Mouse (Mus musculus): ENCODE measurements around the gene F830045P16Rik. TPM values are rescaled to one million over a fixed set of nuclear protein-coding genes. Genes with fewer than 3 reads are reported as not detected.
A peak's percentile ranks its signal among the peaks of the same experiment; 100 is the strongest.

Gene F830045P16Rik
- total and polyA plus RNA-seq, 3 experiments, result not detected

DNA sequence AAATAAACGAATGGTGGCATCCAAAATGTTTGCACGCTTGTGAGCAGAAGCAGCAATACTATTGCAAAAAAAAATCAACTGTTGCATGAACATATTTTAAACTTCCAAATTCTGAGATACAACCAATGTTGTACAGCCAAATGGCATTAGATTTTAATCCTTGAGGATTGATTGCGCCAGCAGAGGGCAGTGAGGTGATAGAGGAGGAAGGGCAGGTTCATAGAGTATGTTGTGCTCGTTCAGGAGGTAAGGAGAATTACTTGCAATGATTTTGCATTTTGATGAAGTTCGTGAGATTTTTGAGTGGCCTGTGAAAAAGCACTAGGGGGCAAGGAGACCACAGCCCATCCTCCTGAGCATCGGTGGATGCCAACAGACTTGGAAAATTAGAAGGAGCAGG is 33.8 kb downstream of the F830045P16Rik start:
- no peaks in the 10 kb centered on the region for H3K9me3 ChIP-seq (replicated peaks; ENCODE audit: low read length)
- no peaks in the 10 kb centered on the region for H3K27me3 ChIP-seq (replicated peaks)
- DNase-seq (ENCODE audit: extremely low read depth), result peak; percentile 62
- TF ChIP-seq USF1 (IDR thresholded peaks at IDR 0.05; ENCODE audit: low read depth, low read length) (no peak), SMC3 (IDR thresholded peaks at IDR 0.05; ENCODE audit: low read depth, low read length) (peak; percentile 96), RAD21 (IDR thresholded peaks at IDR 0.05; ENCODE audit: low read depth, low read length) (peak; percentile 92), NELFE (IDR thresholded peaks at IDR 0.05; ENCODE audit: low read depth, low read length) (no peak), CTCF (conservative IDR thresholded peaks at IDR 0.05 in 1 of 2, IDR thresholded peaks at IDR 0.05 in 1 of 2; ENCODE audit: low read depth in 2 of 2, low read length in 2 of 2) (peak in 1 of 2 experiments; percentile 87; a peak in 3 of 4 replicates), ZC3H11A (IDR thresholded peaks at IDR 0.05; ENCODE audit: low read depth, low read length) (peak; percentile 76), POLR2AphosphoS2 (IDR thresholded peaks at IDR 0.05; ENCODE audit: low read depth, low read length) (no peak), MAZ (IDR thresholded peaks at IDR 0.05; ENCODE audit: low read depth, low read length) (no peak), TCF12 (IDR thresholded peaks at IDR 0.05; ENCODE audit: low read depth, low read length) (no peak)
- no peak overlapping the region for H3K4me3 ChIP-seq (replicated peaks in 1 of 3; ENCODE audit: low read depth in 2 of 3, low read length in 2 of 3, poor library complexity in 1 of 3)
- H3K36me3 ChIP-seq (replicated peaks in 1 of 2; ENCODE audit: control insufficient read depth in 1 of 2, insufficient read depth in 1 of 2, low read length in 1 of 2), result no peaks in the 10 kb centered on the region
- in situ Hi-C loops (cut with MboI; ENCODE audit: low pct_ligation_motif_present, low pct_unique_long_range_greater_than_20kb, low sequenced_read_pairs), result no loop called here
- H3K9ac ChIP-seq (ENCODE audit: insufficient read depth, low read depth), result no peak overlapping the region
- H3K4me1 ChIP-seq (ENCODE audit: control insufficient read depth in 1 of 2, insufficient read depth in 2 of 2), result peaks cover 0 to 6% of the 10 kb centered on the region in 2 experiments; a peak in 2 of 4 replicates
- dilution Hi-C loops (cut with MboI; ENCODE audit: extremely low pct_ligation_motif_present, extremely low pct_unique_long_range_greater_than_20kb, low sequenced_read_pairs), result no loop called here
- H3K79me2 ChIP-seq (replicated peaks; ENCODE audit: control insufficient read depth, extremely low read depth, insufficient read depth, poor library complexity, severe bottlenecking), result no peaks in the 10 kb centered on the region
- no peak overlapping the region for H3K27ac ChIP-seq (ENCODE audit: insufficient read depth, low read depth)
- no peak overlapping the region for H3K4me2 ChIP-seq (ENCODE audit: insufficient read depth, low read depth, poor library complexity, severe bottlenecking)

DNA sequence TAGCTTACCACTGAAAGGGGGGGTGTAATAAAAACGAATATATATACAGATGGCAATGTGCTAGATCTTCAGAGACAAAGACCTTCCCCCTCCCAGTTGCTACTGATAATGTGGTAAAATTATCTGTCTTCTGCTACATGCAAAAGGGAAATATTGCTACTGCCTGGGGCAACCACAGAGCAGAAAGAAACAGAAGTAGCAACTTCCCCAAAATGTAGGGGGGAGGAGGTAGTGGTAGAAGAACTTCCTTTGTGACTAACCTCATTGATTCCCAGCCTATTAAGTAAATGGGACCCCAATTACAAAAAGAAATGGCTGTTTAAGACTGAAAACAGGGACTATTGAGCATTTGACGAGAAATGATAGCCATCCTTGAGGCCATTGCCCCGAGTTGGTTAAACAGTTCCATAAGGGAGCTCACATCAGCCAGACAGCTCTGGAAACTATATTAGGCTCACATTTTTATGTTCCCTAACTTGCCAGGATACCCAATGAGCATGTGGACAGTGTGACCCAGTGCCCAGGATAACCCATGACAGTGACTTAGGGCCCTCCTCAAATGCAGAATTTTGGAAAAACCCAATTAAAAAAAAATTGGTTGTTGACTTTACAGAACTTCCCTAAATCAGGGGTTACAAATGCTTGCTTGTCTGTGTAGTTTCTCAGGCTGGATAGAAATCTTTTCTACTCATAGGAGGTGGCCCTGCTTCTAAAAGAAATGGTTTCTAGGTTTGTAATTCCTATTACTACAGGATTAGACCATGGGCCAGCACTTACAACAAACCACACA is 46.7 kb downstream of the F830045P16Rik start:
- in situ Hi-C loops (cut with MboI; ENCODE audit: low pct_ligation_motif_present, low pct_unique_long_range_greater_than_20kb, low sequenced_read_pairs) (no loop called here), dilution Hi-C loops (cut with MboI; ENCODE audit: extremely low pct_ligation_motif_present, extremely low pct_unique_long_range_greater_than_20kb, low sequenced_read_pairs) (no loop called here)
- Histone ChIP-seq H3K27ac (ENCODE audit: insufficient read depth, low read depth) (no peak overlapping the region), H3K4me2 (ENCODE audit: insufficient read depth, low read depth, poor library complexity, severe bottlenecking) (peak overlapping the region; percentile 50; the same call in 1 of the 2 replicates), H3K36me3 (replicated peaks in 1 of 2; ENCODE audit: control insufficient read depth in 1 of 2, insufficient read depth in 1 of 2, low read length in 1 of 2) (no peaks in the 10 kb centered on the region), H3K27me3 (replicated peaks) (no peaks in the 10 kb centered on the region), H3K79me2 (replicated peaks; ENCODE audit: control insufficient read depth, extremely low read depth, insufficient read depth, poor library complexity, severe bottlenecking) (no peaks in the 10 kb centered on the region), H3K4me1 (ENCODE audit: control insufficient read depth in 1 of 2, insufficient read depth in 2 of 2) (peaks cover 7 to 24% of the 10 kb centered on the region in 2 experiments; a peak in 3 of 4 replicates), H3K9me3 (replicated peaks; ENCODE audit: low read length) (no peaks in the 10 kb centered on the region), H3K9ac (ENCODE audit: insufficient read depth, low read depth) (no peak overlapping the region), H3K4me3 (replicated peaks in 1 of 3; ENCODE audit: low read depth in 2 of 3, low read length in 2 of 3, poor library complexity in 1 of 3) (no peak overlapping the region)
- TF ChIP-seq NELFE (IDR thresholded peaks at IDR 0.05; ENCODE audit: low read depth, low read length) (no peak), MYC (IDR thresholded peaks at IDR 0.05; ENCODE audit: low read depth, low read length) (peak; percentile 58), SIN3A (IDR thresholded peaks at IDR 0.05; ENCODE audit: low read length) (no peak), MXI1 (IDR thresholded peaks at IDR 0.05; ENCODE audit: low read depth, low read length) (no peak), E2F4 (IDR thresholded peaks at IDR 0.05; ENCODE audit: insufficient replicate concordance, low read depth, low read length) (no peak), MEF2A (IDR thresholded peaks at IDR 0.05; ENCODE audit: borderline replicate concordance, low read depth, low read length) (peak; percentile 40; the same call in 1 of the 2 replicates), ELF1 (IDR thresholded peaks at IDR 0.05; ENCODE audit: low read depth, low read length) (peak; percentile 38; the same call in 1 of the 2 replicates), RCOR1 (conservative IDR thresholded peaks at IDR 0.05; ENCODE audit: low read depth, low read length) (no peak), TCF12 (IDR thresholded peaks at IDR 0.05; ENCODE audit: low read depth, low read length) (no peak), EP300 (IDR thresholded peaks at IDR 0.05; ENCODE audit: low read length) (peak; percentile 87), IRF4 (IDR thresholded peaks at IDR 0.05; ENCODE audit: low read depth, low read length) (peak; percentile 77), CHD1 (IDR thresholded peaks at IDR 0.05; ENCODE audit: low read depth, low read length) (no peak), ETS1 (conservative IDR thresholded peaks at IDR 0.05; ENCODE audit: low read depth, low read length) (peak; percentile 40), BHLHE40 (IDR thresholded peaks at IDR 0.05; ENCODE audit: low read depth, low read length) (no peak), CHD2 (IDR thresholded peaks at IDR 0.05; ENCODE audit: low read length) (peak; percentile 65; the same call in 1 of the 2 replicates), MAFK (IDR thresholded peaks at IDR 0.05; ENCODE audit: insufficient replicate concordance, low read length) (no peak), MAZ (IDR thresholded peaks at IDR 0.05; ENCODE audit: low read depth, low read length) (0 out of 2 replicates have a peak, but pooled peaks have one; percentile 79)
- peak; percentile 80 for DNase-seq (ENCODE audit: extremely low read depth)
